Mouse (Mus musculus): ENCODE results near the gene Ogg1.

DNA sequence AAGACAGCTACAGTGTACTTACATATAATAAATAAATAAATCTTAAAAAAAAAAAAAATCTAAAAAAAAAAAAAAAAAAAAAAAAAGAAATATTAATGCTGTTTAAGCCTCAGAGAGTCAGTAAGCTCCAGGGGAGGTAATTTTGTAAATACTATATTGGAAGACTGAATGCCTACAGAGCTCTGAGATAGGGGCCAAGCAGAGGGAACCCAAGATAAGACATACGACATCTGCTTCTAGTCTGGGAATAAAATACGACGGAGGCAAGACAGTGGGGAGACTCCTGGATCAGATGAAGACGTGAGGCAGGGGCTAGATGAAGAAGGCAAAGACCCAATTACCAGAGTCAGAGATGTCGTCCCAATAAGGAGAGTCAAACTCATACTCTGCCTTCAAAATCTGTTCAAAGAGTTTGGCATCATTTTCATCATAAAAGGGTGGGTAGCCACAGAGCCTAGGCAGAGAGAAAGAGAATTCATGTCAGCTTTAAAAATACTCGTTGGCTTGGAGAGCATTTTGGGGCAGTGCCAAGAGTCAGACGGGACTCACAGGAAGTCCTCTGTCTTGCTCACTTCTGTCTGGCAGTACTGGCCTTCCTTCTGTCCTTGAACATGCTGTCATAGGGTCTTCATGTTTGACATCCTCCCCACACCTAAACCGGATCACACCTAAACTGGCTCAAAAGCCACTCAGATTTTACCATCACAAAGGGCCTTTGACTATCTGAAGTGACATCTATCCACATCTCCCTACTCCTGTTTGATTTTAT is 10.3 kb downstream of the Ogg1 start:
- TF ChIP-seq FLI1 (IDR thresholded peaks at IDR 0.05; ENCODE audit: low read length) (no peak), GATA1 (IDR thresholded peaks at IDR 0.05; ENCODE audit: borderline replicate concordance, low read length) (no peak)
